Mouse (Mus musculus) small intestine, adult 2 months (tissue): ENCODE measurements around the gene Arpin. TPM values are rescaled to one million over a fixed set of nuclear protein-coding genes. Genes with fewer than 3 reads are reported as not detected.
A peak's percentile ranks its signal among the peaks of the same experiment; 100 is the strongest.

Experiments
- H3K27ac ChIP-seq: fragments of 200-500 bp; 2 replicates; pipeline ENCODE4 v1.5.1; 2012; ENCODE audit warnings: low read depth, low read length, control low read depth, inconsistent platforms; ENCODE audit not compliant: insufficient read depth
- H3K27me3 ChIP-seq: fragments of 200-500 bp; 2 replicates; pipeline ENCODE4 v1.6.1; 2012; ENCODE audit warnings: mild to moderate bottlenecking, moderate library complexity, low read length, inconsistent platforms; ENCODE audit not compliant: control insufficient read depth, insufficient read depth
- H3K36me3 ChIP-seq: fragments of 200-500 bp; 2 replicates; pipeline ENCODE4 v1.6.1; 2012; ENCODE audit warnings: mild to moderate bottlenecking, low read length, control low read depth, inconsistent platforms; ENCODE audit not compliant: control insufficient read depth, insufficient read depth
- H3K4me1 ChIP-seq: fragments of 200-500 bp; 2 replicates; pipeline ENCODE4 v1.6.1; 2012; ENCODE audit warnings: low read length, inconsistent platforms, mixed read lengths; ENCODE audit not compliant: control insufficient read depth, insufficient read depth, insufficient read length
- H3K4me3 ChIP-seq: fragments of 200-500 bp; 2 replicates; pipeline ENCODE4 v1.5.1; 2012; ENCODE audit warnings: low read depth, mild to moderate bottlenecking, control low read depth, inconsistent platforms, low read length, moderate library complexity
- CTCF ChIP-seq: fragments of 200-500 bp; IDR thresholded peaks from 2 replicates; pipeline ENCODE4 v1.5.1; 2012; ENCODE audit warnings: low read depth, mild to moderate bottlenecking, control low read depth, inconsistent platforms, low read length, moderate library complexity, mixed read lengths; ENCODE audit not compliant: insufficient replicate concordance, insufficient read length; ENCODE audit errors: extremely low read depth
- POLR2A ChIP-seq: fragments of 200-500 bp; IDR thresholded peaks from 2 replicates; pipeline ENCODE4 v1.6.1; 2012; ENCODE audit warnings: low read depth, mild to moderate bottlenecking, control low read depth, inconsistent platforms, low read length, moderate library complexity
- WGBS: fragments of 180-500 bp; shearing (Covaris S2); methylation state at CpG from one replicate; pipeline ENCODE4 v1.1.7; 2018; 5-methylcytosine and 5-hydroxymethylcytosine counted together
- polyA plus RNA-seq: library from polyadenylated mRNA; depleted of rRNA; stranded (reverse); fragments of >200 nt; gene quantifications from 2 replicates; pipeline ENCODE4 v1.2.3, GENCODE M21; 2012; rRNA removed

Arpin gene
- polyA plus RNA-seq: 21.3 and 23.2 TPM in 2 replicates

DNA sequence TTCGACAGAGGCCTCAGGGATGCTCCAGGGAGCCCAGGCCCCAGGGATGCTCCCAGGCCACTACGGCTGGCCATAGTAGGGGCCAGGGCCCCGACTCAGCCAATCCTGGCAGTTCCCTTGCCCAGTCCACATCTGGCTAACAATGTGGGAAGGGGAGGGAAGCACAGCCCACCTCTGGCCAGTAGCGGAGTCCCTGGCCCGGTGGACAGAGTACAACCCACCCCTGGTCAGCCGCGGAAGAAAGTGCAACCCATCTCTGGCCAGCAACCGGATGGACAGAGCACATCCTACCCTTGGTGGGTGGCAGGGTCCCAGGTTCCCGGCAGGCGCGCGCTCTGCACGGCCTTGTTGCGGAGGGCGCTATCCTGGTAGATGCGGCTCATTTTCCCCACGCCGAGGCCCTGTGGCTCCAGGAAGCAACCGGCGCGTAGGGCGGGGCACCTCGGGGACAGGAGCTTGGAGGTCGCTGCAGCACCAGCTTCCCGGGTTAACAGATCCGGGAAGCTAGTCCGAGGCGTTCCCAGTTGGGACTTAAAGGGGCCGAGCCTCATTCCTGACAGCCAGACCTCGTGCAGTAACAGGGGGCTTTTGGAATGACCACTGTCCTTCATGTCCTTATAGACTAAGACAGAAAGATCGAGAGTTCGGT lies at the start of gene Arpin:
Arpin (minus strand) TSS at position 498 of the 649 bp plus-strand sequence.
- Histone ChIP-seq H3K27ac (peak within 1 kb of the TSS; percentile 93), H3K27me3 (no peaks in the 10 kb centered on the region), H3K4me3 (peak within 1 kb of the TSS; percentile 78), H3K36me3 (peaks cover 11% of the 10 kb centered on the region), H3K4me1 (peaks cover 6% of the 10 kb centered on the region; the same call in 1 of the 2 replicates)
- TF ChIP-seq POLR2A (no peak), CTCF (no peak)
- 2% methylated on average over 32 of the region's 32 CpGs for WGBS

GRCm38 (mm10) chr7:79975316-79975715 lies 40.2 kb upstream of the Arpin start:
- Histone ChIP-seq H3K4me1 (no peaks in the 10 kb centered on the region), H3K27ac (no peak overlapping the region), H3K27me3 (no peaks in the 10 kb centered on the region), H3K4me3 (no peak overlapping the region), H3K36me3 (no peaks in the 10 kb centered on the region)
- TF ChIP-seq POLR2A (no peak), CTCF (no peak)
- 90% methylated on average over 2 of the region's 2 CpGs for WGBS

DNA sequence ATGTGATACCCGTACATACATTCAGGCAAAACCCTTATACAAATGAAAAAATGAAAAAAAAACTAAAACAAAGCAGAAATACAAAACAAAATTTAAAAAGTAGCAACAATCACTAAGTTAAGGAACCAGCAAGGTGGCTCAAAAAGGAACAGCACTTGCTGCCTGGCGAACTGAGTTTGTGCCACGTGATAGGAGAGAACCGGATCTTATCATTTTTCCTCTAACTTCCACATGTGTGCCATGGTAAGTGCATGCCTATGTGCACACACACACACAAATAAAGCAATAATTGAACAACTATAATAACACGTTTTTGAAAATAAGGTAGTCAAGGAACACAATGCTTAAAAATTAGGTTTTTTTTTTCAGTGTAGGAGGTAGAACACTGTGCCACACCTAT lies 37.0 kb upstream of the Arpin start:
- Histone ChIP-seq H3K4me3 (no peak overlapping the region), H3K27ac (no peak overlapping the region), H3K36me3 (no peaks in the 10 kb centered on the region), H3K27me3 (no peaks in the 10 kb centered on the region), H3K4me1 (no peaks in the 10 kb centered on the region)
- 79% methylated on average over 5 of the region's 5 CpGs for WGBS
- TF ChIP-seq CTCF (no peak), POLR2A (no peak)

DNA sequence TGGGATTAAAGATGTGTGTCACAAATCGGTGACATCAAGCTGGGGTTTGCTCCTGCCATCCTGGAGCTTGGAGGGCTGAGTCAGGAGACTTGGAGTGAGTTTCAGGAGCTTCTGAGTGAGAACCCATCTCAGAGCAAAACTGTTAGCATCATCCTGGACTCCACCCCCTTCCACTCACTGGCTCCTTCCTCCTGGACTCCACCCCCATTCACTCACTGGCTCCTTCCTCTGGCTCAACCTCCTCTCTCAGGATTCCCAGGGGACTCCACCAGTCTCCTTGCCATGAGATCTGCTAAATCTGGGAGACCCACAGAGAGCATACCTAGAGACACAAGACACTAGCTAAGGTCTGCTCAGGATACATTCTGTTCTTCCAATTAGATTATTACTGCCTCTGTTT lies 35.2 kb upstream of the Arpin start:
- Histone ChIP-seq H3K27ac (no peak overlapping the region), H3K36me3 (no peaks in the 10 kb centered on the region), H3K27me3 (no peaks in the 10 kb centered on the region), H3K4me1 (no peaks in the 10 kb centered on the region), H3K4me3 (no peak overlapping the region)
- 70% methylated on average over 1 of the region's 1 CpGs for WGBS
- TF ChIP-seq POLR2A: no peak

GRCm38 (mm10) chr7:79968326-79968725 lies 33.2 kb upstream of the Arpin start:
- Histone ChIP-seq H3K27ac (no peak overlapping the region), H3K27me3 (no peaks in the 10 kb centered on the region), H3K4me1 (no peaks in the 10 kb centered on the region), H3K36me3 (no peaks in the 10 kb centered on the region), H3K4me3 (no peak overlapping the region)
- WGBS: 68% methylated on average over 6 of the region's 6 CpGs
- no peak for TF ChIP-seq CTCF

DNA sequence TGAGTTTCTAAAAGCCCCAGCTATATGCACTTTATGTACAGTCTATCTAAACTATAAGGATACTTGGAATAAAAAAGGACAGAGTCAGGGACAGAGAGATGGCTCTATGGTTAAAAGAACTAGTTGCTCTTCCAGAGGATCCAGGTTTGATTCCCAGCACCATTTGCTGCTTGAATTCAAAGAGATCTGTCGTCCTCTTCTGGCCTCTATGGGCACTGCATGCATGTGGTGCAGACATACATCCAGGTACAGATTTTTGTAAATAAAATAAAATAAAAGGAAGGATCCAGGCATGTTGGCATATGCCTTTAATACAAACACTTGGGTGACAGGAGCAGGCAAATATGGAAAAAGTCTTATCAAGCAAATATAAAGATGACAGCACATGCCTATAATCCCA lies 26.4 kb upstream of the Arpin start:
- Histone ChIP-seq H3K27me3 (no peaks in the 10 kb centered on the region), H3K27ac (no peak overlapping the region), H3K4me1 (no peaks in the 10 kb centered on the region), H3K36me3 (no peaks in the 10 kb centered on the region), H3K4me3 (no peak overlapping the region)
- no peak for TF ChIP-seq CTCF
- TF ChIP-seq POLR2A: no peak
- 60% methylated on average over 1 of the region's 1 CpGs for WGBS

- H3K36me3 ChIP-seq: no peaks in the 10 kb centered on the region
- H3K4me1 ChIP-seq: no peaks in the 10 kb centered on the region
- no peak overlapping the region for H3K4me3 ChIP-seq
- 68% methylated on average over 1 of the region's 1 CpGs for WGBS
- H3K27ac ChIP-seq: no peak overlapping the region
- TF ChIP-seq POLR2A: no peak
- TF ChIP-seq CTCF: no peak
- no peaks in the 10 kb centered on the region for H3K27me3 ChIP-seq
Observed at GRCm38 (mm10) chr7:79956131-79956530, 21.0 kb upstream of the Arpin start.
